ENCODE assay signal across 8 mouse cellular contexts in genomic region chr6:134926338-134926705, GRCm38 (mm10). TPM values are rescaled to one million over a fixed set of nuclear protein-coding genes. Genes with fewer than 3 reads are reported as not detected.
DNase-seq lines count a peak whose midpoint lies in the region; ATAC-seq and TF ChIP-seq lines count a peak whose summit lies in the region.

No protein-coding gene starts in this region.

- H3K9me3 ChIP-seq in kidney, embryonic 16.5 days (ENCODE audit: low read length), result no peaks in the 10 kb centered on the region
- no peaks in the 10 kb centered on the region for H3K9me3 ChIP-seq in hindbrain, postnatal 0 days (ENCODE audit: low read length)
- H3K9me3 ChIP-seq in midbrain, postnatal 0 days (ENCODE audit: low read length), result no peaks in the 10 kb centered on the region

- ATAC-seq in kidney, embryonic 16.5 days (ENCODE audit: low FRiP score, low TSS enrichment), result no peak
- ATAC-seq in hindbrain, postnatal 0 days, result no peak
- ATAC-seq in midbrain, postnatal 0 days (ENCODE audit: low FRiP score), result no peak

- TF ChIP-seq CTCF in cortical plate, adult 2 months (IDR thresholded peaks at IDR 0.05; ENCODE audit: extremely low read depth, insufficient read depth, low read length), result no peak
- no peak for TF ChIP-seq CTCF in hindbrain, postnatal 0 days (IDR thresholded peaks at IDR 0.05; ENCODE audit: low read depth)
- TF ChIP-seq CTCF in midbrain, postnatal 0 days (IDR thresholded peaks at IDR 0.05), result no peak

- TF ChIP-seq POLR2A in cortical plate, adult 2 months (IDR thresholded peaks at IDR 0.05; ENCODE audit: extremely low read depth, insufficient read depth, low read length), result no peak

- no peaks in the 10 kb centered on the region for H3K27me3 ChIP-seq in kidney, embryonic 16.5 days (ENCODE audit: insufficient read depth, low read length)
- H3K27me3 ChIP-seq in hindbrain, postnatal 0 days (ENCODE audit: insufficient read depth, low read length), result no peaks in the 10 kb centered on the region
- no peaks in the 10 kb centered on the region for H3K27me3 ChIP-seq in midbrain, postnatal 0 days (ENCODE audit: insufficient read depth, low read length)

- peak overlapping the region; percentile 71 for H3K4me2 ChIP-seq in kidney, embryonic 16.5 days (replicated peaks; ENCODE audit: low read depth, low read length)
- peak overlapping the region; percentile 78 for H3K4me2 ChIP-seq in hindbrain, postnatal 0 days (ENCODE audit: low read depth, low read length)
- peak overlapping the region; percentile 97 for H3K4me2 ChIP-seq in midbrain, postnatal 0 days (ENCODE audit: low read depth, low read length, poor library complexity, severe bottlenecking)

- whole genome bisulfite sequencing in kidney, embryonic 16.5 days, result 31% methylated on average over 3 of the region's 3 CpGs
- whole genome bisulfite sequencing in hindbrain, postnatal 0 days, result 37% methylated on average over 3 of the region's 3 CpGs
- WGBS in midbrain, postnatal 0 days, result 35% methylated on average over 3 of the region's 3 CpGs

- no peak for DNase-seq in kidney, postnatal 4 days
- no peak for DNase-seq in hindbrain, postnatal 0 days (ENCODE audit: low spot score)
- DNase-seq in midbrain, postnatal 0 days (ENCODE audit: low spot score), result no peak
- DNase-seq in left cerebral cortex, adult 9 months (ENCODE audit: low spot score in 2 of 2), result no peak
- no peak for DNase-seq in thymus, postnatal 25 days
- no peak for DNase-seq in cerebellum, adult 9-10 months

- H3K4me3 ChIP-seq in kidney, embryonic 16.5 days (ENCODE audit: low read length), result peak overlapping the region; percentile 68
- peak overlapping the region; percentile 74; the same call in 1 of the 2 replicates for H3K4me3 ChIP-seq in cortical plate, adult 2 months (ENCODE audit: insufficient read depth, low read length)
- H3K4me3 ChIP-seq in hindbrain, postnatal 0 days (ENCODE audit: low read length), result peak overlapping the region; percentile 59
- peak overlapping the region; percentile 66 for H3K4me3 ChIP-seq in midbrain, postnatal 0 days (ENCODE audit: low read depth, low read length)

- no peaks in the 10 kb centered on the region for H3K36me3 ChIP-seq in kidney, embryonic 16.5 days (ENCODE audit: insufficient read depth, low read length)
- H3K36me3 ChIP-seq in hindbrain, postnatal 0 days (ENCODE audit: insufficient read depth, low read length), result no peaks in the 10 kb centered on the region
- no peaks in the 10 kb centered on the region for H3K36me3 ChIP-seq in midbrain, postnatal 0 days (ENCODE audit: insufficient read depth, low read length)

- H3K27ac ChIP-seq in kidney, embryonic 16.5 days (ENCODE audit: low read length), result peak overlapping the region; percentile 100
- no peak overlapping the region for H3K27ac ChIP-seq in cortical plate, adult 2 months (ENCODE audit: insufficient read depth, low read length)
- H3K27ac ChIP-seq in hindbrain, postnatal 0 days, result peak overlapping the region; percentile 89
- peak overlapping the region; percentile 63; the same call in 1 of the 2 replicates for H3K27ac ChIP-seq in midbrain, postnatal 0 days (ENCODE audit: low read depth, low read length)

- H3K9ac ChIP-seq in kidney, embryonic 16.5 days (replicated peaks; ENCODE audit: low read length), result peak overlapping the region; percentile 89
- H3K9ac ChIP-seq in hindbrain, postnatal 0 days (replicated peaks; ENCODE audit: low read length), result peak overlapping the region; percentile 85
- peak overlapping the region; percentile 64 for H3K9ac ChIP-seq in midbrain, postnatal 0 days (replicated peaks; ENCODE audit: low read length, poor library complexity, severe bottlenecking)

- peaks cover 41% of the 10 kb centered on the region for H3K4me1 ChIP-seq in kidney, embryonic 16.5 days (ENCODE audit: insufficient read depth, low read length)
- H3K4me1 ChIP-seq in cortical plate, adult 2 months (ENCODE audit: control insufficient read depth, insufficient read depth, low read length), result peaks cover 1% of the 10 kb centered on the region; the same call in 1 of the 2 replicates
- peaks cover 14% of the 10 kb centered on the region; the same call in 1 of the 2 replicates for H3K4me1 ChIP-seq in hindbrain, postnatal 0 days (ENCODE audit: insufficient read depth, low read length)
- no peaks in the 10 kb centered on the region for H3K4me1 ChIP-seq in midbrain, postnatal 0 days (ENCODE audit: insufficient read depth, low read length)

RNA-seq across cellular contexts. Expression of gene Cdkn1b, which starts 6.1 kb away (rescaled TPM):
- 13.4 and 15.1 TPM in 2 replicates for polyA plus RNA-seq in kidney, embryonic 16.5 days (2015; fragmentation: Nextera tagmentation; extraction: Ambion mirVana)
- polyA plus RNA-seq in cortical plate, adult 2 months (2012; rRNA removed), result 20.0 and 20.6 TPM in 2 replicates
- 33.2 and 44.7 TPM in 2 replicates for total RNA-seq in hindbrain, postnatal 0 days (2014; rRNA removed)
- 26.3 and 30.2 TPM in 2 replicates for polyA plus RNA-seq in hindbrain, postnatal 0 days (2015; fragmentation: Nextera tagmentation; extraction: Ambion mirVana)
- total RNA-seq in midbrain, postnatal 0 days (2014; rRNA removed), result 48.5 and 58.8 TPM in 2 replicates
- 23.9 and 25.6 TPM in 2 replicates for polyA plus RNA-seq in midbrain, postnatal 0 days (2015; fragmentation: Nextera tagmentation; extraction: Ambion mirVana)

RNA-seq across cellular contexts. Expression of gene Gpr19, which starts 27.9 kb away (rescaled TPM):
- polyA plus RNA-seq in kidney, embryonic 16.5 days (2015; fragmentation: Nextera tagmentation; extraction: Ambion mirVana), result 13.5 and 13.6 TPM in 2 replicates
- 24.4 and 24.5 TPM in 2 replicates for polyA plus RNA-seq in cortical plate, adult 2 months (2012; rRNA removed)
- 33.2 and 43.7 TPM in 2 replicates for total RNA-seq in hindbrain, postnatal 0 days (2014; rRNA removed)
- polyA plus RNA-seq in hindbrain, postnatal 0 days (2015; fragmentation: Nextera tagmentation; extraction: Ambion mirVana), result 33.7 and 33.9 TPM in 2 replicates
- 32.1 and 34.2 TPM in 2 replicates for total RNA-seq in midbrain, postnatal 0 days (2014; rRNA removed)
- polyA plus RNA-seq in midbrain, postnatal 0 days (2015; fragmentation: Nextera tagmentation; extraction: Ambion mirVana), result 38.5 and 41.6 TPM in 2 replicates

RNA-seq across cellular contexts. Expression of gene Apold1, which starts 55.2 kb away (rescaled TPM):
- polyA plus RNA-seq in kidney, embryonic 16.5 days (2015; fragmentation: Nextera tagmentation; extraction: Ambion mirVana), result 3.7 and 4.4 TPM in 2 replicates
- 2.7 and 2.9 TPM in 2 replicates for polyA plus RNA-seq in cortical plate, adult 2 months (2012; rRNA removed)
- total RNA-seq in hindbrain, postnatal 0 days (2014; rRNA removed), result 6.3 and 7.0 TPM in 2 replicates
- 4.2 and 4.8 TPM in 2 replicates for polyA plus RNA-seq in hindbrain, postnatal 0 days (2015; fragmentation: Nextera tagmentation; extraction: Ambion mirVana)
- total RNA-seq in midbrain, postnatal 0 days (2014; rRNA removed), result 5.8 and 6.1 TPM in 2 replicates
- polyA plus RNA-seq in midbrain, postnatal 0 days (2015; fragmentation: Nextera tagmentation; extraction: Ambion mirVana), result 4.3 and 5.1 TPM in 2 replicates
